Mouse (Mus musculus) forebrain, embryonic 12.5 days (tissue): Measurements from ENCODE around the gene Ccdc74a. TPM values are rescaled to one million over a fixed set of nuclear protein-coding genes. Genes with fewer than 3 reads are reported as not detected.

Experiments
- ATAC-seq: fragments of 200-750 bp; cut with Nextera tagmentation; 2 replicates; pipeline ENCODE4 v1.8.0; 2017; ENCODE audit warnings: moderate TSS enrichment; ENCODE audit not compliant: low FRiP score
- H3K27ac ChIP-seq: fragments of 300-500 bp; sonication (generic); 2 replicates; pipeline ENCODE4 v1.5.1; 2016; ENCODE audit warnings: mild to moderate bottlenecking
- H3K27me3 ChIP-seq: fragments of 300-500 bp; sonication (generic); 2 replicates; pipeline ENCODE4 v1.6.1; 2016; ENCODE audit warnings: mild to moderate bottlenecking
- H3K36me3 ChIP-seq: fragments of 300-500 bp; sonication (generic); replicated peaks from 2 replicates; pipeline ENCODE4 v1.6.1; 2016; ENCODE audit warnings: mild to moderate bottlenecking
- H3K4me1 ChIP-seq: fragments of 300-500 bp; sonication (generic); 2 replicates; pipeline ENCODE4 v1.6.1; 2016
- H3K4me2 ChIP-seq: fragments of 300-500 bp; sonication (generic); 2 replicates; pipeline ENCODE4 v1.6.1; 2016; ENCODE audit warnings: mild to moderate bottlenecking, moderate library complexity
- H3K4me3 ChIP-seq: fragments of 300-500 bp; sonication (generic); replicated peaks from 2 replicates; pipeline ENCODE4 v1.5.1; 2016; ENCODE audit warnings: mild to moderate bottlenecking
- H3K9ac ChIP-seq: fragments of 300-500 bp; sonication (generic); 2 replicates; pipeline ENCODE4 v1.6.1; 2016; ENCODE audit warnings: mild to moderate bottlenecking
- H3K9me3 ChIP-seq: fragments of 300-500 bp; sonication (generic); 2 replicates; pipeline ENCODE4 v1.6.1; 2016
- WGBS: fragments of 180-500 bp; shearing (Covaris S2); methylation state at CpG from one replicate; pipeline ENCODE4 v1.1.7; 2016; 5-methylcytosine and 5-hydroxymethylcytosine counted together
- polyA plus RNA-seq: library from polyadenylated mRNA; unstranded; fragments of >200 nt; fragmentation: Nextera tagmentation; extraction: Ambion mirVana; gene quantifications from 2 replicates; pipeline ENCODE4 v1.2.1, GENCODE M21; 2016

Gene Ccdc74a
- polyA plus RNA-seq, 1 experiment from 2014 or later = 5.8 TPM

GRCm38 (mm10) chr16:17626269-17626555 lies 20.1 kb upstream of the Ccdc74a start:
- WGBS = 95% methylated on average over 5 of the region's 5 CpGs
- H3K27ac ChIP-seq = no peak overlapping the region

GRCm38 (mm10) chr16:17632580-17632979 lies 13.7 kb upstream of the Ccdc74a start:
- no peak for ATAC-seq
- Histone ChIP-seq H3K4me2 (no peak overlapping the region), H3K27me3 (no peaks in the 10 kb centered on the region), H3K9me3 (no peaks in the 10 kb centered on the region), H3K9ac (no peak overlapping the region), H3K27ac (no peak overlapping the region), H3K4me1 (no peaks in the 10 kb centered on the region), H3K4me3 (no peak overlapping the region), H3K36me3 (peaks cover 87% of the 10 kb centered on the region)
- WGBS = 93% methylated on average over 2 of the region's 2 CpGs

More at GRCm38 (mm10) chr16:17626269-17626555, 20.1 kb upstream of the Ccdc74a start:
- H3K27me3 ChIP-seq = no peaks in the 10 kb centered on the region
- no peak for ATAC-seq
- H3K4me2 ChIP-seq = no peak overlapping the region
- no peaks in the 10 kb centered on the region for H3K4me1 ChIP-seq
- peaks cover 84% of the 10 kb centered on the region for H3K36me3 ChIP-seq
- H3K4me3 ChIP-seq = no peak overlapping the region
- no peaks in the 10 kb centered on the region for H3K9me3 ChIP-seq
- no peak overlapping the region for H3K9ac ChIP-seq

DNA sequence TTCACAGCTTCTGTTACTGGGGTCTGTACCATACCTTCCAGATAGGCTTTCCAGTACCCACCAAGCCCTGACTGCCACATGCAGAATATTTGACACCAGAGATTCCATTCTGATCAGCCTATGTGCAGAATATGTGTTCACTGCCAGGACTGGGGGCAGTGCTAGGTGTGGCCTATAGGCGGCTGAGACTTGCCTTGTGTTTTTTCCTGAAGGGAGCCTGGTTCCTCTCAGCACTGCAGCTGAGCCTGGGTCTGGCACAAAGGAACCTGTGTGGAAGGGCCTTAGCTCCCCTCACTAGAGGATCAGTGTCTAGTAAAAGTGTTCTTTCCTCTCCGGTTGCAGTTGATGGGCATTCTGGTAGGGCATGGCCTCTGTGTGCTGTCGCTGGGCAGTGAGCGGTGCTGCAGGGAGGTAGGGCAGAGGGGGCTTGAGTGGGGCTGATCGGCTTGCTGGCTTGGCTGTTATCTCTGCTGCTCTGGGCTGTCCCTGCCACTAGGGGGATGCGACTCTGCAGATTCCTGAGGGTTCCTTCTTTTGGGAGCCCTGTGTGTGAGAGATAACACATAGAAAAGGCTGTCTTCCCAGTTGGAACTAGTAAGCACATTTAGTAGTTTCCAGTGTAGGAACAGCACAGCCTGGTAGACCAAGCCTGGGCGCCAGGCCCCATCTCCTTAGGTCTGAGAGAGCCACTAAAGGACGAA lies 12.6 kb upstream of the Ccdc74a start:
- WGBS = 76% methylated on average over 8 of the region's 8 CpGs
- Histone ChIP-seq H3K36me3 (peaks cover 86% of the 10 kb centered on the region), H3K9ac (no peak overlapping the region), H3K27ac (no peak overlapping the region), H3K27me3 (no peaks in the 10 kb centered on the region), H3K9me3 (no peaks in the 10 kb centered on the region), H3K4me3 (no peak overlapping the region), H3K4me1 (no peaks in the 10 kb centered on the region), H3K4me2 (no peak overlapping the region)
- ATAC-seq = no peak

DNA sequence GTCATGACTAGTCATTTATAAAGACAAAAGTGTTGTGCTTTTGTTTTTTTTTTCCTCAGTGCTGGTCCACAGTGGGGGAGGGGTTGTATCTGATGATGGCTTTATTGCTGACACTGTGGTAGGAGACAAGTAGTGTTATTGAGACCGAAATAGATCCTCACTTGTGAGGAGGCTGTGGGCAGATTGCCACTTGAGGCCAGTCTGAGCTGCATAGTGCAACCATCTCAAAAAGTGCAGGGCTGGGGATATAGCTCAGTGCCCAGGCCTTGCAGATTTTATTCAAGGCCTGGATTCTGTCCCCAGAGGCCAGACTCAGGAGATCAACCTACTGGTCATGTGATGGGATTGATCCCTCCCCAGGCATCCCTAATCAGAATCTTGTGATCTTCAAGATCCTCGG lies 9.4 kb upstream of the Ccdc74a start:
- Histone ChIP-seq H3K4me3 (no peak overlapping the region), H3K27me3 (no peaks in the 10 kb centered on the region), H3K27ac (no peak overlapping the region), H3K9ac (no peak overlapping the region), H3K4me2 (no peak overlapping the region), H3K9me3 (no peaks in the 10 kb centered on the region), H3K4me1 (no peaks in the 10 kb centered on the region), H3K36me3 (peaks cover 91% of the 10 kb centered on the region)
- ATAC-seq = no peak
- WGBS = 92% methylated on average over 2 of the region's 2 CpGs

DNA sequence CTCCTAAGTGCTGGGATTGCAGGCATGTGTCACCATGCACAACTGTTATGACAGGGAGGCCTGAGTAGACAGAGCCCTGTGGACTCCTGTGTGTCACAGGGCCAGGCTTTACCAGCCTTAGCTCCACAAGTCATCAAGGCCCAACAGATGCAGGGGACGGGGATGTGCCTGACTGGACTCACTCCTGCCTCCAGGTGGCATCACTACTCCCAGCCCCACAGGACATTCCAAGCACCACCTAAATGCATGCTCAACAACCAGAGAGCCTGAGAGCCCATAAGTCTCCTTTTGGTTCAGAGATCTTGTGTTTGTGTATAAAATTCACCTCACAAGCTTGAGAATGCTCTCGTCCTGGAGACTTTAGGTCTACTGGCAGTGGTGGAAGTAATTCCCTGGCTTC lies 8.7 kb upstream of the Ccdc74a start:
- H3K4me1 ChIP-seq = no peaks in the 10 kb centered on the region
- no peak overlapping the region for H3K27ac ChIP-seq
- H3K27me3 ChIP-seq = no peaks in the 10 kb centered on the region
- no peak overlapping the region for H3K4me2 ChIP-seq
- peaks cover 90% of the 10 kb centered on the region for H3K36me3 ChIP-seq
- no peak overlapping the region for H3K9ac ChIP-seq
- ATAC-seq = no peak
- 76% methylated on average over 2 of the region's 2 CpGs for WGBS
- H3K4me3 ChIP-seq = no peak overlapping the region
- H3K9me3 ChIP-seq = no peaks in the 10 kb centered on the region

- Histone ChIP-seq H3K9ac (no peak overlapping the region), H3K27ac (no peak overlapping the region), H3K9me3 (no peaks in the 10 kb centered on the region), H3K4me1 (no peaks in the 10 kb centered on the region), H3K4me3 (no peak overlapping the region), H3K36me3 (peaks cover 90% of the 10 kb centered on the region), H3K4me2 (no peak overlapping the region), H3K27me3 (no peaks in the 10 kb centered on the region)
- WGBS = 93% methylated on average over 9 of the region's 9 CpGs
- ATAC-seq = no peak
Measured at GRCm38 (mm10) chr16:17638036-17638628, 8.1 kb upstream of the Ccdc74a start.

DNA sequence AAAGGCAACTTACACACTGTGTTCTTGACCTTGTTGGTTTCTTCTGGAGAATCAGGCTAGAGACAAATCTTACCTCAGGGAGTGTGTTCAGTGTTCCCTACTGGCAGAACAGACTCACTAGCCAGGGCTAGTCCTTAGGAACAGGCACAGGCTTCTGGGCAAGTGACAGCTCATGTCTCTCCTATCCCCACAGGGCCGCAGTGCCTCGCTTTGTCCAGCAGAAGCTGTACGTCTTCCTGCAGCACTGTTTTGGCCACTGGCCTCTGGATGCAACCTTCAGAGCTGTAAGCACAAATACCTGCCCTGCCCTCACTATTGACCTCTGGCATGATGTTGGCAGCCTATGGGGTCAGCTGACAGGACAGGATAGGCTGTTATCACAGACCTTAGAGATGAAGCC lies 7.2 kb upstream of the Ccdc74a start:
- H3K4me3 ChIP-seq = no peak overlapping the region
- WGBS = 96% methylated on average over 3 of the region's 3 CpGs
- ATAC-seq = no peak
- H3K9me3 ChIP-seq = no peaks in the 10 kb centered on the region
- H3K4me2 ChIP-seq = no peak overlapping the region
- H3K27ac ChIP-seq = no peak overlapping the region
- H3K4me1 ChIP-seq = no peaks in the 10 kb centered on the region
- no peaks in the 10 kb centered on the region for H3K27me3 ChIP-seq
- no peak overlapping the region for H3K9ac ChIP-seq
- peaks cover 90% of the 10 kb centered on the region for H3K36me3 ChIP-seq

GRCm38 (mm10) chr16:17639951-17640350 lies 6.3 kb upstream of the Ccdc74a start:
- H3K4me1 ChIP-seq = no peaks in the 10 kb centered on the region
- WGBS = 96% methylated on average over 6 of the region's 6 CpGs
- H3K27ac ChIP-seq = no peak overlapping the region
- H3K4me2 ChIP-seq = no peak overlapping the region
- H3K4me3 ChIP-seq = no peak overlapping the region
- no peaks in the 10 kb centered on the region for H3K27me3 ChIP-seq
- no peaks in the 10 kb centered on the region for H3K9me3 ChIP-seq
- H3K36me3 ChIP-seq = peaks cover 83% of the 10 kb centered on the region
- ATAC-seq = no peak
- no peak overlapping the region for H3K9ac ChIP-seq

DNA sequence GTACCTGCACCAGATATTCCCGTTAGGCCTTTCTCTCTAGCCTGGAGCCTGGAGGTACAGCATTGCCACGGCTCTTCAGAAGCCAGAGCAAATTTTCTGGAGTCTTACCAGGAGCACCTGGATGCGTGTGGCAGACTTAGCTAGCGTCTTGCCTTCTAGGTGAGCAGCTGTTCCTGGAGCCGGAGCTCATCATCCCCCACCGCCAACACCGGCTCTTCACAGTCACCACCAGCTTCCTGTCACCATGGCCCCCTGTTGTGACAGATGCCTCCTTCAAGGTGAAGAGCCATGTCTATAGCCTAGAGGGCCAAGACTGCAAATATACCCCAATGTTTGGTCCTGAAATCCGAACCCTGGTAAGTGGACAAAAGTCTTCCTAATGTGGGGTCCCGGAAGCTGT lies 5.6 kb upstream of the Ccdc74a start:
- no peak for ATAC-seq
- Histone ChIP-seq H3K9ac (no peak overlapping the region), H3K27me3 (no peaks in the 10 kb centered on the region), H3K4me3 (no peak overlapping the region), H3K27ac (no peak overlapping the region), H3K9me3 (no peaks in the 10 kb centered on the region), H3K4me1 (no peaks in the 10 kb centered on the region), H3K36me3 (peaks cover 76% of the 10 kb centered on the region), H3K4me2 (no peak overlapping the region)
- WGBS = 93% methylated on average over 9 of the region's 9 CpGs

GRCm38 (mm10) chr16:17641301-17641700 lies 5.0 kb upstream of the Ccdc74a start:
- WGBS = 91% methylated on average over 6 of the region's 6 CpGs
- ATAC-seq = no peak
- H3K9ac ChIP-seq = no peak overlapping the region
- no peak overlapping the region for H3K4me3 ChIP-seq
- peaks cover 4% of the 10 kb centered on the region; the same call in 1 of the 2 replicates for H3K4me1 ChIP-seq
- H3K27ac ChIP-seq = no peak overlapping the region
- no peaks in the 10 kb centered on the region for H3K27me3 ChIP-seq
- no peak overlapping the region for H3K4me2 ChIP-seq
- H3K36me3 ChIP-seq = peaks cover 72% of the 10 kb centered on the region
- no peaks in the 10 kb centered on the region for H3K9me3 ChIP-seq

- Histone ChIP-seq H3K4me3 (no peak overlapping the region), H3K4me2 (no peak overlapping the region), H3K27ac (no peak overlapping the region), H3K4me1 (peaks cover 12% of the 10 kb centered on the region), H3K9ac (no peak overlapping the region), H3K9me3 (no peaks in the 10 kb centered on the region), H3K36me3 (peaks cover 64% of the 10 kb centered on the region), H3K27me3 (no peaks in the 10 kb centered on the region)
- 93% methylated on average over 8 of the region's 8 CpGs for WGBS
- ATAC-seq = no peak
Measured at GRCm38 (mm10) chr16:17642311-17642710, 4.0 kb upstream of the Ccdc74a start.

GRCm38 (mm10) chr16:17643437-17643990 lies 2.8 kb upstream of the Ccdc74a start:
- no peak overlapping the region for H3K4me3 ChIP-seq
- H3K27ac ChIP-seq = no peak overlapping the region
- peaks cover 56% of the 10 kb centered on the region for H3K36me3 ChIP-seq
- H3K9me3 ChIP-seq = no peaks in the 10 kb centered on the region
- ATAC-seq = no peak
- no peaks in the 10 kb centered on the region for H3K27me3 ChIP-seq
- no peak overlapping the region for H3K4me2 ChIP-seq
- no peak overlapping the region for H3K9ac ChIP-seq
- 90% methylated on average over 4 of the region's 4 CpGs for WGBS
- H3K4me1 ChIP-seq = peaks cover 13% of the 10 kb centered on the region

DNA sequence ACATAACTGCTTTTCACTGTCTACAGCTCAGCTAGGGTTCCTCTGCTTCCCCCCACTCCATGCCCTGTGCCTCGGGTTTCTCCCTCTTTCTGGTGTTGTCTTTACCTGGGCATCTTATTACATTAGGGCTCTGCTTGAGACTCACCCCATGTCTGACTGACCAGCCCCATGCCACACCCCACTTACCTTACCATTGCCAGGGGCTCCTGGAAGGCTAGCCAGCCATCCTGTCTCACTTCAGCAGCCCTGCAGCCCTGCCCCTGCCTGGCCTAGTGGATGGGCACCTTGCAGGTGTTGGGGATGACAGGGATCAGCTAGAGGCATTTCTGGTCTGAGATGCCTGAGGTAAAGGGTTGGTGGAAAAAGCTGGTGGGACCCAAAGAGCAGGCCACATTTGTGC lies 886 bp downstream of the Ccdc74a start:
- peak overlapping the region; percentile 95 for H3K4me2 ChIP-seq
- H3K27ac ChIP-seq = no peak overlapping the region
- peak overlapping the region; percentile 69; the same call in 1 of the 2 replicates for H3K9ac ChIP-seq
- H3K4me3 ChIP-seq = peak overlapping the region; percentile 59
- peaks cover 53% of the 10 kb centered on the region for H3K36me3 ChIP-seq
- no peak for ATAC-seq
- peaks cover 13% of the 10 kb centered on the region for H3K4me1 ChIP-seq
- no peaks in the 10 kb centered on the region for H3K27me3 ChIP-seq
- whole genome bisulfite sequencing = 19% methylated on average over 1 of the region's 1 CpGs
- H3K9me3 ChIP-seq = no peaks in the 10 kb centered on the region
